Mouse (Mus musculus): Measurements from ENCODE around the gene Rab19. TPM values are rescaled to one million over a fixed set of nuclear protein-coding genes. Genes with fewer than 3 reads are reported as not detected.

Gene Rab19
- 3.0 and 3.2 TPM in 2 replicates for polyA plus RNA-seq (2015; fragmentation: Nextera tagmentation; extraction: Ambion mirVana)

GRCm38 (mm10) chr6:39381125-39381880 lies at the start of gene Rab19:
TSS of gene Rab19 (plus strand) at chr6:39381175.

DNA sequence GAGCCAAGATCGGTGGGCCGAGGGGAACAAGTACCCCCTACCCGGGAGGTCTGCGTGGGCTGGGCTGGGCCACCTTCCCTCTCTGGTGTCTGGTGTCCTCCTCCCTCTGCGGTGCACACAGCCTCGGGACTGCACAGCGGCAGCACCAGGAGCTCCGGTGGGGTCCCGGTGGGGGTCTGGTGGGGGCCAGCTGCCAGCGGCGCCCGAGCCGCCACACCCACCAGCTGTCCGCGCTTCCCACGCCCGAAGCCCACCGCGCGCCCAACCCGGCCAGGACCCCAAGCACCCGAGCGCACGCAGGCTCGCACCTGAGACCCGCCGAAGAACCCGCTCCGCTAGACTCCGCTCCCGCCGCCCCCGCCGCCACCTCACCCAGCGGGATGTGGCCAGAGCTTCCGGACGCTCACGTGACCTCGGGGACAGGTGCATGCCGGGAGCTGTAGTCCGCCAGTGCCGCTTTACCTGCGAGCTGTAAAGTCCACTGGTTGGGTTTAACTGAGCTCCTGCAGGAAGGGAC lies 3.6 kb upstream of the Rab19 start, which contains the start of gene Slc37a3:
TSS of gene Slc37a3 (minus strand) at position 365 of the 517 bp plus-strand sequence.

DNA sequence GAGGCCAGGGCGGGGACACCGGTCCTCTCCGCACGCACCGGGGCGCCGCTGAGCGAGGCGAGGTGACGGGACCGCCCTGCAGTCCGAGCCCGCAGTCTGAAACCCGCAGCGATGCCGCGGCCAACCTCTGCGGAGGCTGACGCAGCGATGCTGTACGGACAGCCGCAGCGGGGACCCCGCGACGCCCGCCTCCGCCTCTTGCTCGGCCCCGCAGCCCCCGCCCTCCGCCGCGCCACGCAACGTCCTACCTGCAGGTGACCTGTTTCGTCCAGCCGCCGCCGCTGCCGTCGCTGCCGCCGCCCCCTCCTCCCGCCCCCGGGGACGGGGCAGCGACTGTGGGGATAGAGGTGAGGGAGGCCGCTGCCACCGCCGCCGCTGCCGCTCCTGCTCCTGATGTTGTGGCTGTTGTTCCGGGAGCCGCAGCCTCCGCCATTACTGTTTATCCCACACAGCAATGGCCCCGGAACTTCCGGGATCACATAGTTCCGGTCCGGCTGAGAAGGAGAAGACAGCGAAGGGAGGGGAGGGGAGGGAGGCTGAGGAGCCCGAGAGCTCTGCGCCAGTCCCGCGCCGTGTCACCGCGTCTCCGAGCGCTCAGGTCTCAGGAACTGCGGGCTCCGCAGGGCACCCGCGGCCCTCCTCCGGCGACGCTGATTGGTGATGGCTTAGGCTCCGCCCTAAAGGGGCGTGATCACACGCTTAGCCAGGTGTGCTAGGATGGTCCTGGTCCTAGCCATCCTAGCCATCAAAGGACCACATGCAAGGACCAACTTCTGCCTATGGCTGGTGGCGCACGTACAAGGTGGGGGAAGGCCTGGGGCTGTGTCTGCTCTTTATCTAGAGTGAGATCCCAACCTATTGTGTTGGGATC lies 39.1 kb downstream of the Rab19 start, which contains the start of gene Mkrn1:
TSS of gene Mkrn1 (minus strand) at position 612 of the 871 bp plus-strand sequence.

Other genes with a start within 250 kb of the Rab19 start
- gene Kdm7a, start 174.4 kb upstream of the Rab19 start, polyA plus RNA-seq (2015; fragmentation: Nextera tagmentation; extraction: Ambion mirVana): 3.7 TPM in 2 replicates
- 29.2 and 31.6 TPM in 2 replicates for gene Slc37a3, start 3.5 kb upstream of the Rab19 start, polyA plus RNA-seq (2015; fragmentation: Nextera tagmentation; extraction: Ambion mirVana)
- 53.6 and 91.0 TPM in 2 replicates for gene Mkrn1, start 39.3 kb downstream of the Rab19 start, polyA plus RNA-seq (2015; fragmentation: Nextera tagmentation; extraction: Ambion mirVana)
- gene Dennd2a, start 176.7 kb downstream of the Rab19 start, polyA plus RNA-seq (2015; fragmentation: Nextera tagmentation; extraction: Ambion mirVana): 5.7 and 6.7 TPM in 2 replicates
- gene Adck2, start 192.7 kb downstream of the Rab19 start, polyA plus RNA-seq (2015; fragmentation: Nextera tagmentation; extraction: Ambion mirVana): 17.2 and 17.9 TPM in 2 replicates
- 1.8 TPM in 1 of 2 replicates, not detected in the other for gene Gm42420, start 204.6 kb downstream of the Rab19 start, polyA plus RNA-seq (2015; fragmentation: Nextera tagmentation; extraction: Ambion mirVana)
- gene Ndufb2, start 211.4 kb downstream of the Rab19 start, polyA plus RNA-seq (2015; fragmentation: Nextera tagmentation; extraction: Ambion mirVana): 485 and 503 TPM in 2 replicates

Measured in urinary bladder, postnatal 0 days (tissue).